In genomic region chr7:141958211-141958610, GRCm38 (mm10) we compare ENCODE assay signal across 17 mouse cellular contexts. TPM values are rescaled to one million over a fixed set of nuclear protein-coding genes. Genes with fewer than 3 reads are reported as not detected.
"Had no signal": no experiment of that assay in that cellular context is flagged by ENCODE, and none has a peak within 500 bp of the region (broad histone marks: within the 10 kb centered on the region; RNA-seq: fewer than 3 reads in every experiment).

No protein-coding gene starts in this region.

- DNase-seq: liver, postnatal 0 days; lung, adult 2 months; lung, postnatal 14 days; lung, postnatal 36 days; right cerebral cortex, postnatal 14 days; thymus, adult 2 months; thymus, postnatal 25 days; thymus, postnatal 4 days had no signal

- H3K9me3 ChIP-seq: lung, embryonic 15.5 days; midbrain, embryonic 12.5 days; midbrain, embryonic 15.5 days; stomach, embryonic 15.5 days had no signal

- H3K4me2 ChIP-seq: lung, embryonic 15.5 days; midbrain, embryonic 12.5 days; midbrain, embryonic 15.5 days; stomach, embryonic 15.5 days had no signal

- H3K27me3 ChIP-seq: midbrain, embryonic 12.5 days; midbrain, embryonic 15.5 days had no signal

- ATAC-seq: liver, postnatal 0 days; lung, postnatal 0 days; midbrain, embryonic 15.5 days had no signal

- H3K27ac ChIP-seq: lung, embryonic 15.5 days; macrophage; midbrain, embryonic 12.5 days; stomach, embryonic 15.5 days; stomach, postnatal 0 days had no signal

- H3K9ac ChIP-seq: liver, postnatal 0 days; lung, embryonic 15.5 days; midbrain, embryonic 12.5 days; midbrain, embryonic 15.5 days; stomach, embryonic 15.5 days had no signal

- H3K4me3 ChIP-seq: lung, embryonic 15.5 days; megakaryocyte, embryonic 14.5 days; midbrain, embryonic 12.5 days; midbrain, embryonic 15.5 days; stomach, embryonic 15.5 days had no signal

- H3K4me1 ChIP-seq: lung, embryonic 15.5 days; megakaryocyte, embryonic 14.5 days; stomach, embryonic 15.5 days had no signal

- H3K36me3 ChIP-seq: lung, embryonic 15.5 days; midbrain, embryonic 15.5 days; stomach, embryonic 15.5 days had no signal

RNA-seq across cellular contexts. Expression of gene Brsk2, which starts 8.7 kb away (rescaled TPM):
- total RNA-seq: monocyte, adult 5-6 weeks had no signal
- polyA plus RNA-seq: macrophage had no signal
